Mouse (Mus musculus) spleen, adult 2 months (tissue): Measurements from ENCODE around the gene BC028528.

Experiments
- CTCF ChIP-seq: fragments of 200-500 bp; IDR thresholded peaks from 2 replicates; pipeline ENCODE4 v1.5.1; 2011; ENCODE audit warnings: mild to moderate bottlenecking, inconsistent platforms; ENCODE audit not compliant: insufficient read depth, insufficient read length, insufficient replicate concordance; ENCODE audit errors: extremely low read depth
- POLR2A ChIP-seq: fragments of 200-500 bp; IDR thresholded peaks from 2 replicates; pipeline ENCODE4 v1.6.1; 2011; ENCODE audit warnings: low read depth, low read length, inconsistent platforms

DNA sequence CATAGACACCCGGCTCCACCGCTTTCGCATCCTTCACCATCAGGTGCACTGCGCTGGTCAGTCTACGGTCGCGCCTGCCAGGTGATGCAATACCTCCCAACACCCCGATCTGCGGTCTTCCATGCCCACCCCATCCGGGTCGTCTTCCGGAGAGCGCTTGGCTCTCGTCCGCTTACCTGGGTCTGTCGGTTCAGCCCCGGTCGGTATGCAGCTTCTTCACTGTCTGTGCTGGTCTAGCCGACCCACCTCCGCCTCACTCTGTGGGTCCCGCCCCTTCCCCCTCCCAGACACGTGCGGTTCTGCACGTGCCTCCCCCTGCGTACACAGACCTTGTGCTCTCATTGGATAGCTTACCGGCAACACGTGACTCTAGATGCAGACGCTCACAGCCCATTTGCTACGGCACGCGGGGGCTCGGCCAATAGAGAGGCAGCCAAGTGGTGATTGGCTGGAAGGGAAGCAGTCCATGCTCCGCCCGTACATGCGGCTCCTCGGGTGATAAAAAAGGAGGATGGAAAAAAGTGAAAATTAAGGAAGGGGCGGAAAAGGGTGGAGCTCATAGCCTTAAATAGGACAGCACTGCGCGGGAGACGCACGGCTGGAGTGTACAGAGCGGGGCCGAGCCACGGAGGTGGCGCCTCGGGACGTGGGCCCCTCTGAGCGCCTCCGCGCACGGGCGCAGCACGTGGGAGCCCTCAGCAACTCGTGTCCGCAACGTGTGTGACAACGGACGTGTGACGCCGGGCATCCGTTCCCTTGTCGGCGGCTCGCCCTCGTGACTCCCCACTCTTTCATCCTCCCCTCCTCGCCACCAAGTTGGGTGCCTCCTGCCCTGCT lies 9.6 kb downstream of the BC028528 start, which contains the start of gene Ciart:
- TF ChIP-seq POLR2A (no peak), CTCF (no peak)
